Mouse (Mus musculus) cerebellum, adult 8-10 months (tissue): Measurements from ENCODE around the gene Cntnap1.
A peak's percentile ranks its signal among the peaks of the same experiment; 100 is the strongest.
"Not testable (repeated sequence)": the region's sequence is repeated elsewhere in the genome, so short reads cannot be mapped to it uniquely, and the experiment has no call there.

Experiments used
- DNase-seq: peaks from one replicate; pipeline ENCODE4 v3.0.0; 2022

Gene Cntnap1

GRCm38 (mm10) chr11:101170354-101170810, at the start of gene Cntnap1:
TSS of gene Cntnap1 (plus strand) at chr11:101170523.
- DNase-seq = peak; percentile 69

GRCm38 (mm10) chr11:101120545-101121188, 49.7 kb upstream of the Cntnap1 start:
- no peak for DNase-seq

GRCm38 (mm10) chr11:101124494-101124893, 45.8 kb upstream of the Cntnap1 start:
- not testable (repeated sequence) for DNase-seq

GRCm38 (mm10) chr11:101125008-101125407, 45.3 kb upstream of the Cntnap1 start:
- DNase-seq = not testable (repeated sequence)

- no peak for DNase-seq
These were observed 43.2 kb upstream of the Cntnap1 start for GRCm38 (mm10) chr11:101127075-101127474.

GRCm38 (mm10) chr11:101128996-101129577, 41.2 kb upstream of the Cntnap1 start:
- peak; percentile 73 for DNase-seq

GRCm38 (mm10) chr11:101130056-101130756, 40.1 kb upstream of the Cntnap1 start:
- DNase-seq = no peak

GRCm38 (mm10) chr11:101131187-101131586, 39.1 kb upstream of the Cntnap1 start:
- peak; percentile 59 for DNase-seq

- DNase-seq = no peak
These were observed 38.6 kb upstream of the Cntnap1 start for GRCm38 (mm10) chr11:101131701-101132100.

GRCm38 (mm10) chr11:101133037-101133436, 37.3 kb upstream of the Cntnap1 start:
- no peak for DNase-seq

GRCm38 (mm10) chr11:101134217-101134865, 36.0 kb upstream of the Cntnap1 start:
- DNase-seq = no peak

- DNase-seq = no peak
These were observed 33.3 kb upstream of the Cntnap1 start for GRCm38 (mm10) chr11:101137000-101137399.

- no peak for DNase-seq
These were observed 31.7 kb upstream of the Cntnap1 start for GRCm38 (mm10) chr11:101138536-101139181.

GRCm38 (mm10) chr11:101140164-101140819, 30.0 kb upstream of the Cntnap1 start:
- no peak for DNase-seq

GRCm38 (mm10) chr11:101141088-101141487, 29.2 kb upstream of the Cntnap1 start:
- DNase-seq = no peak

- no peak for DNase-seq
These were observed 27.9 kb upstream of the Cntnap1 start for GRCm38 (mm10) chr11:101142215-101142967.

- DNase-seq = peak; percentile 46
These were observed 26.7 kb upstream of the Cntnap1 start for GRCm38 (mm10) chr11:101143338-101144225.

- no peak for DNase-seq
These were observed 23.9 kb upstream of the Cntnap1 start for GRCm38 (mm10) chr11:101146377-101146776.

GRCm38 (mm10) chr11:101148751-101149150, 21.6 kb upstream of the Cntnap1 start:
- no peak for DNase-seq
